Mouse (Mus musculus): Measurements from ENCODE around the gene Ywhae. TPM values are rescaled to one million over a fixed set of nuclear protein-coding genes. Genes with fewer than 3 reads are reported as not detected.

Gene Ywhae
- polyA plus RNA-seq, 1 experiment from 2014 or later, result 1,417 TPM

DNA sequence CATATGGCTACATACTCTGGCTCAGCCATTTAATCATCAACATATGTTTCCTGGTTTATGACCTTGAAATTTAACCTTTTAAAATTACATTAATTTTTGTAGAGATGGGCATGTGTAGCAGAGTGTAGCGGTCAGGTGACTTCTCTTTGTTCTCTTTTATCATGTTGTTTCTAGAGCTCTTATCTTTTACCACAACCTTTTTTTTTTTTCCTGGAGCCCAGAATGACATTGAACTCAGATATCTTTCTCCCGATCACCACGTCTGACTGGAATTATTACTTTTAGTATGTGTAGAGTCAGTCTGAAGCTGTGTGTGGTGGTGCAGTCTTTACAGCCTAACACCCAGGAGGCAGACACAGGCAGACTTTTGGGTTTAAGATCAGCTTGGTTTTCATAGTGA, 8.9 kb downstream of the Ywhae start:
- no peak overlapping the region for H3K4me3 ChIP-seq
- ATAC-seq (replicated peaks), result no peak
- no peak overlapping the region for H3K9ac ChIP-seq (replicated peaks)
- 87% methylated on average over 3 of the region's 3 CpGs for WGBS
- no peak overlapping the region for H3K27ac ChIP-seq (replicated peaks)
- peaks cover 11% of the 10 kb centered on the region; the same call in 1 of the 2 replicates for H3K36me3 ChIP-seq
- peaks cover 40% of the 10 kb centered on the region for H3K4me1 ChIP-seq
- no peaks in the 10 kb centered on the region for H3K9me3 ChIP-seq
- H3K27me3 ChIP-seq, result no peaks in the 10 kb centered on the region
- H3K4me2 ChIP-seq (replicated peaks), result no peak overlapping the region

DNA sequence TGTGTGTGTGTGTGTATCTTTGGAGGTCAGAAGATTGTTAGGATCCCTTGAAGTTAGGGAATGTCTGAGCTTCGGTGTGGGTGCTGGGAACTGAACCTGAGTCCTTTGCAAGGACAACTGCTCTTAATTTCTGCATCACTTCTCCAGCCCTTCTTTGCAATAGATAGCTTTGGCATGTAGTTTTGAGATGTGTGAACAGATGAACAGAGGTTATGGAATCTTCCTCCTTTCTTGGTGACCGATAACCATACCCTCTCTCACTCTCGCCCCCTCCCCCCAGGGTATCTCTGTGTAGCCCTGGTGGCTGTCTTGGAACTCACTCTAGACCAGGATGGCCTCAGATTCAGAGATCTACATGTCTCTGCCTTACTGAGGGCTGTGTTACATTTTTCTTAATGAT, 12.1 kb downstream of the Ywhae start:
- no peaks in the 10 kb centered on the region for H3K27me3 ChIP-seq
- H3K36me3 ChIP-seq, result no peaks in the 10 kb centered on the region
- H3K4me3 ChIP-seq, result no peak overlapping the region
- no peak overlapping the region for H3K9ac ChIP-seq (replicated peaks)
- H3K9me3 ChIP-seq, result no peaks in the 10 kb centered on the region
- WGBS, result over 99% methylated on average over 3 of the region's 3 CpGs
- H3K4me1 ChIP-seq, result peaks cover 46% of the 10 kb centered on the region
- ATAC-seq (replicated peaks), result no peak
- no peak overlapping the region for H3K27ac ChIP-seq (replicated peaks)
- H3K4me2 ChIP-seq (replicated peaks), result no peak overlapping the region

DNA sequence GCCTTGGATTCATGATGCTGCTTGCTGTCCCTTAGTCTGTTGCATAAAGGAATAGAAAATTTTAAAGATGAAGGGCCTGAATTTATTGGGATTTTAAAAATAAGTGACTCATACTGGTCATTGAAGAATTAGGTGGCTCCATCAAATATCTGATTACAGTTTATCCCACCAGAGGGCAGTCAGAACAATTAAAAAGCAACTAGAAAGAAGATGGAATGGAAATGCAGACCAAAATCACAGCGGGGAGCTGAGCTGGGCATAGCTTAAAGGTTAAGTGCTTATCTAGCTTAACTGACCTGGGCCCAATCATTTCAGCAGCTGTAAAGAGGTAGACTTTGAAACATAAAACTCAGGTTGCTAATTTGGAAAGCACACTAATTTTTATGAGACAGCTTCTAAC, 17.9 kb downstream of the Ywhae start:
- Histone ChIP-seq H3K27ac (replicated peaks) (no peak overlapping the region), H3K36me3 (0 out of 2 replicates have a peak, but pooled peaks cover 13% of the 10 kb centered on the region), H3K27me3 (no peaks in the 10 kb centered on the region), H3K4me3 (no peak overlapping the region), H3K4me1 (peaks cover 41% of the 10 kb centered on the region), H3K4me2 (replicated peaks) (no peak overlapping the region), H3K9ac (replicated peaks) (no peak overlapping the region), H3K9me3 (no peaks in the 10 kb centered on the region)
- 83% methylated on average over 1 of the region's 1 CpGs for WGBS
- ATAC-seq (replicated peaks), result no peak

DNA sequence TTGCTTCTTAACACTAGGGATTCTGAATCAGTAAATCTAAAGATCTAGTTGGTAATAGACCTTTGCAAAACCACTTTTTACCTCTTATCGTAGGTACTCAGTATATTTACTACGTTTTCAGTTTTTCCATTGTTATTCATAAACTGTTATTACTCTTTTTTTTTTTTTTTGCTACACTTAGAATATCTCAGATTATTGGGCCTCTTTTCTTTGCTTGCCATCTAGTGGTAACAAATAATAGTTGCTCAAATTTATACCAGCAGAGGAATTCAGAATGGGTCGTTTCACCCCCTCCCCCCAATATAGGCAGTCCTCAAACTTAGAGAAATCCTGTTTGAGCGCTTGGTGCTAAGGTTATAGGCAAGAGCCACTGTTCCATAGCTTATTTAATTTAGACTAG, 18.4 kb downstream of the Ywhae start:
- 78% methylated on average over 4 of the region's 4 CpGs for WGBS
- Histone ChIP-seq H3K9ac (replicated peaks) (no peak overlapping the region), H3K27ac (replicated peaks) (no peak overlapping the region), H3K36me3 (peaks cover 17% of the 10 kb centered on the region; the same call in 1 of the 2 replicates), H3K9me3 (no peaks in the 10 kb centered on the region), H3K4me1 (peaks cover 41% of the 10 kb centered on the region), H3K27me3 (no peaks in the 10 kb centered on the region), H3K4me3 (no peak overlapping the region), H3K4me2 (replicated peaks) (no peak overlapping the region)
- ATAC-seq (replicated peaks), result no peak

DNA sequence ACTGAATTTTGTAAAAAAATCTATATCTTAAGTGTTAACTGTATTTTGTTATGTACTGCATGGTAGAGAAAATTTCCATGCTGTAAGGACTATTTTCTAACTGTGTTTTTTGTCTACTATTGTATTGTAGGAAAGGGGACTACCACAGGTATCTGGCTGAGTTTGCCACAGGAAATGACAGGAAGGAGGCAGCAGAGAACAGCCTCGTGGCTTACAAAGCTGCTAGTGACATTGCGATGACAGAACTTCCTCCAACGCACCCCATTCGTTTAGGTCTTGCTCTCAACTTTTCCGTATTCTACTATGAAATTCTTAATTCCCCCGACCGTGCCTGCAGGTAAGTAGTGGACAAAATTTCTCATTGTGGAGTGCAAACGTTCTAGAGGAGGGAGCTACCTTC, 24.0 kb downstream of the Ywhae start:
- peaks cover 5% of the 10 kb centered on the region for H3K4me1 ChIP-seq
- H3K9ac ChIP-seq (replicated peaks), result no peak overlapping the region
- H3K4me3 ChIP-seq, result no peak overlapping the region
- no peak overlapping the region for H3K4me2 ChIP-seq (replicated peaks)
- peaks cover 63% of the 10 kb centered on the region for H3K36me3 ChIP-seq
- 92% methylated on average over 8 of the region's 8 CpGs for WGBS
- no peak for ATAC-seq (replicated peaks)
- H3K9me3 ChIP-seq, result no peaks in the 10 kb centered on the region
- no peak overlapping the region for H3K27ac ChIP-seq (replicated peaks)
- no peaks in the 10 kb centered on the region for H3K27me3 ChIP-seq

DNA sequence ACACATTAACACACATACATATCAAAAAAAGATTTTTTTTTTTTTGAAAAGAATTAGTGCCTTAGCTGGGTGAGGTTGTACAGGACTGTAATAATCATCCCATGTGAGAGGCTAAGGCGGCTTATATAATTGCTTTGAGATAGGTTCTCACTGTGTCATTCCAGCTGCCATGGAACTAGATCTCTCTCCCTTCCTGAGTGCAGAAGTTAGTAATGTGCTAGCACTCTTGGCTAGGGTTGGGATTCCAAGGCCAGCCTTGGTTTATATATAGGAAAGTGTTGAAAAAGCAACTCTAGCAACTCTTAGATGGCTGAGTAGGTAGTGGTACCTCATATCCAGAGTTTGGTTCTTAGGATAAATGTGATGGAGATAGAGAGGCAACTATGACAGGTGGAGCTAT, 25.9 kb downstream of the Ywhae start:
- no peak overlapping the region for H3K4me2 ChIP-seq (replicated peaks)
- H3K9me3 ChIP-seq, result no peaks in the 10 kb centered on the region
- no peak overlapping the region for H3K27ac ChIP-seq (replicated peaks)
- H3K4me3 ChIP-seq, result no peak overlapping the region
- H3K4me1 ChIP-seq, result no peaks in the 10 kb centered on the region
- H3K9ac ChIP-seq (replicated peaks), result no peak overlapping the region
- 95% methylated on average over 1 of the region's 1 CpGs for WGBS
- no peak for ATAC-seq (replicated peaks)
- H3K36me3 ChIP-seq, result peaks cover 68% of the 10 kb centered on the region
- no peaks in the 10 kb centered on the region for H3K27me3 ChIP-seq

DNA sequence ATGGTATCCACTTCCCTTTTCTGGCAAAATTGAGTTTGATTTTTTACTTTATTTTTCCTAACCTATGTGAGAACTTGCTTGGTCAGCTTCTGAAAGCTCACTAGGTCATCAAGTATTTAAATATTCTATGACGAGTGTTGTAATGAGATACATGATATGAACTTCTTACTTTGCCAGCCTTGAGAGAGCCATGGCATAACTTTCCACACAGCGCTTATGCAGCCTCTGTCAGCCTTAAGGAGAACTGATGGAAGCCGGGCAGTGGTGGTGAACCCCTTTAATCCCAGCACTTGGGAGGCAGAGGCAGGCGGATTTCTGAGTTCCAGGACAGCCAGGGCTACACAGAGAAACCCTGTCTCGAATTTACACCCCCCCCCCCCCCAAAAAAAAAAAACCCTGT, 28.1 kb downstream of the Ywhae start:
- H3K9me3 ChIP-seq, result no peaks in the 10 kb centered on the region
- peaks cover 77% of the 10 kb centered on the region for H3K36me3 ChIP-seq
- no peak overlapping the region for H3K27ac ChIP-seq (replicated peaks)
- H3K9ac ChIP-seq (replicated peaks), result no peak overlapping the region
- ATAC-seq (replicated peaks), result no peak
- H3K4me1 ChIP-seq, result no peaks in the 10 kb centered on the region
- H3K27me3 ChIP-seq, result no peaks in the 10 kb centered on the region
- no peak overlapping the region for H3K4me3 ChIP-seq
- 91% methylated on average over 5 of the region's 5 CpGs for WGBS
- H3K4me2 ChIP-seq (replicated peaks), result no peak overlapping the region

DNA sequence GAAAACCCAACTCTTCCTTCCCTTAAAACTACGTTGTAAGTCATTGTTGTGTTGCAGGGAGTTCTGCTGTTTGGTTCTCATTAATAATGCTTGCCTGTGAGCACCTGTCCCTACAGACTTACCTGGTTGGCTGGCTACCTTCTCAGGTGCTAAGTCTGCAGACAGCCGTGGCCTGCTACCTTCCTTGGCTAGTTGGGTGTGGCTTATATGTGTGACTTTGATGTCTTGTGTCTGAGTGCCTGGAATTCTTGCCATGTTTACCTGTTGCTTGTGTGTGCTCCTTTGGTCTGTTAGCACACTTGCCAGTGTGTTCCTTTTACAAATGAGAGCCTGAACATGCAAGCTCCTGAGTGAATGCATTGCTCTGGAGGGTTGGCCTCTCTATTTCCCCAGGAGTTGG, 30.0 kb downstream of the Ywhae start:
- Histone ChIP-seq H3K36me3 (peaks cover 80% of the 10 kb centered on the region), H3K4me1 (no peaks in the 10 kb centered on the region), H3K27me3 (no peaks in the 10 kb centered on the region), H3K27ac (replicated peaks) (no peak overlapping the region), H3K9ac (replicated peaks) (no peak overlapping the region), H3K9me3 (no peaks in the 10 kb centered on the region), H3K4me3 (no peak overlapping the region), H3K4me2 (replicated peaks) (no peak overlapping the region)
- no peak for ATAC-seq (replicated peaks)
- 84% methylated on average over 2 of the region's 2 CpGs for WGBS

DNA sequence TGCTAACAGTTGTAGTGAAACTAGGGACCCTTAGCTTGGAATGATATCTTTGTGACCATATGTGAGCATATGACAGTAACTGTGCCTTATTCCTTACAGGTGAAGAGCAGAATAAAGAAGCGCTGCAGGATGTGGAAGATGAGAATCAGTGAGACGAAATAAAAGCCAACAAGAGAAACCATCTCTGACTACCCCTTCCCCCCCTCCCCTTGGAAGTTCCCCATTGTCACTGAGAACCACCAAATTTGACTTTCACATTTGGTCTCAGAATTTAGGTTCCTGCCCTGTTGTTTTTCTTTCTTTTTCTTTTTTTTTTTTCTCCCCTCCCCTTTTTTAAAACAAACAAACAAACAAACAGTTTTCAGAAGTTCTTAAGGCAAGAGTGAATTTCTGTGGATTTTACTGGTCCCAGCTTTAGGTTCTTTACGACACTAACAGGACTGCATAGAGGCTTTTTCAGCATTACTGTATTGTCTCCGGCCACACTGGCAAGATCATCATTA, 31.9 kb downstream of the Ywhae start:
- Histone ChIP-seq H3K36me3 (peaks cover 64% of the 10 kb centered on the region), H3K4me3 (no peak overlapping the region), H3K4me2 (replicated peaks) (no peak overlapping the region), H3K4me1 (peaks cover 7% of the 10 kb centered on the region; the same call in 1 of the 2 replicates), H3K9ac (replicated peaks) (no peak overlapping the region), H3K27ac (replicated peaks) (no peak overlapping the region), H3K9me3 (no peaks in the 10 kb centered on the region), H3K27me3 (no peaks in the 10 kb centered on the region)
- WGBS, result 85% methylated on average over 4 of the region's 4 CpGs
- ATAC-seq (replicated peaks), result no peak

DNA sequence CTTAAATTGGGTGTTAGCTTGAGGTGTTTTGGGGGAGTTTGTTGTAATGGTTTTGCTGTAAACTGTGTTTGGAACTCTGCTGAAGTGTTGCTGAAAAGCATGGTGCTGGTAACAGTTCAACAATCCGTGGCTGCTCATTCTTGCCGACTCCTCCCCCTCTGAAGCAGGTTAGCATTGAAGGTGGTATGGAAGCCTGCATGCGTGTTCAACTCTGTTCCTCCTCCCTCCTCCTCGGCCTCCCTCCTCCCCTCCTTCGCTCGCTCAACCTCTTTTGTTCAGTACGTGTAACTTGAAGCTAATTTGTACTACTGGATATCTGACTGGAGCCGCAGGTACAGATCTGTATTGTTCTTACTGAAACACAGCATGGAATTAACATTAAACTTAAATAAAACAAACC, 32.5 kb downstream of the Ywhae start:
- no peak overlapping the region for H3K4me2 ChIP-seq (replicated peaks)
- H3K4me3 ChIP-seq, result no peak overlapping the region
- H3K4me1 ChIP-seq, result peaks cover 8% of the 10 kb centered on the region; the same call in 1 of the 2 replicates
- H3K27ac ChIP-seq (replicated peaks), result no peak overlapping the region
- no peaks in the 10 kb centered on the region for H3K27me3 ChIP-seq
- H3K36me3 ChIP-seq, result peaks cover 58% of the 10 kb centered on the region
- WGBS, result 77% methylated on average over 8 of the region's 8 CpGs
- H3K9ac ChIP-seq (replicated peaks), result no peak overlapping the region
- no peaks in the 10 kb centered on the region for H3K9me3 ChIP-seq
- no peak for ATAC-seq (replicated peaks)

DNA sequence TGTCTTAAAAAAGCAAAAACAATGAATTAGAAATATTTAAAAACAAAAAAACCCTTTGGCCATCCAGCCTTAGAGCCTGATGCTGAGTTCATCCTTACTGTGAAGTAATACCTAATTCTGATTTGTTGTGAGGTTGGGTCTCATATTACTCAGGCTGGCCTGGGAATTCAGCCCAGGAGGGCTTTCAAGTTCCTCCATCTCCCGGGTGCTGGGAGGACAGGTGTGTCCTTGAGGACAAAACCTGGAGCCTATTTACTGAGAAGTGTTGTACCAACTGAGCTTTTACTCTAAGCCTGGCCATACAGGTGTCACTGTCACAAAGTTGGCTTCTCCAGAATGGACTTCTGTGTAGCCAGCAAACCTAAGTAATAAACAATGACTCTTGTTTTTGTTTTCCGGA, 34.3 kb downstream of the Ywhae start:
- ATAC-seq (replicated peaks), result no peak

DNA sequence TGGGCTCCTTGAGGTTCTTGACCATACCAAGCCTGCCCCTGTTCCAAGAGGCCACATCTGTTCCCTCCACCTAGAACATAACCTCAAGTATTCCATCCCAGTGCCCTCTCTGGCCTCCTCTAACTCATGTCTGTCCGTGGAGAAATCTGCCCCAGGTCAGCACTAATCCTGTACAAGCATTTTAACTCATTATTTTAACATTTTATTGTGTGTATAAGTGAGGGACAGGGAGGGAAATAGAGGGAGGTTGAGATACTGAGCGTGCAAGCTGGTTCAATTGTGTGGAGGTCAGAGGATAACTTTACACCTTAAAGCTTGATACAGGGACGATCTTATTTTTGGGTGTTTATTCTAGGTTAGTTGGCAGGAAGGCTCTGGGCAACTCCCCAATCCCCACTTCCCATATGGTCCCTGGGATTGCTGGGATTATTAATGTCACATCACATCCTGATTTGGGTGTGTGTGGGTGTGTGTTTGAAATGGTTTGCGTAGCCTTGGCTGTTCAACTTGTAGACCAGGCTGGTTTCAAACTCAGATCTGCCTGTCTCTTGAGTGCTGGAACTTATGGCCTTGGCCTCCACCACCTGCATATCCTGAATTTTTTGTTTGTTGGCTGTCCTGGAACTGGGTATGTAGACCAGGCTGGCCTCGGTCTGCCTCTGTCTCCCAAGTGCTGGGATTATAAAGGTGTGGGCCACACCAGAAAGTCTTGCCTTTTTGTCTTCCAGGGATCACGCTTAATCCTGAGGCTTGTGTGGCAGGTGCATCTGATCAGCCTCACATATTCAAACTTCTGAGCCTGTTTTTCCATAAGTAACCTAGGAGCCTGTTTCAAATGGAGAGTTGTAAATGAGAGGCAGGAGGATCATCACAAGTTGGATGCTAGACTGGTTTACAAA, 35.7 kb downstream of the Ywhae start:
- WGBS, result 55% methylated on average over 6 of the region's 6 CpGs
- no peak for ATAC-seq (replicated peaks)

More for the DNA sequence above, 34.3 kb downstream of the Ywhae start:
- no peaks in the 10 kb centered on the region for H3K9me3 ChIP-seq
- peaks cover 46% of the 10 kb centered on the region for H3K36me3 ChIP-seq
- H3K4me3 ChIP-seq, result no peak overlapping the region
- no peak overlapping the region for H3K27ac ChIP-seq (replicated peaks)
- peaks cover 8% of the 10 kb centered on the region; the same call in 1 of the 2 replicates for H3K4me1 ChIP-seq
- H3K4me2 ChIP-seq (replicated peaks), result no peak overlapping the region
- WGBS, result 62% methylated on average over 2 of the region's 2 CpGs
- no peak overlapping the region for H3K9ac ChIP-seq (replicated peaks)
- no peaks in the 10 kb centered on the region for H3K27me3 ChIP-seq

More for the DNA sequence above, 35.7 kb downstream of the Ywhae start:
- H3K27me3 ChIP-seq, result no peaks in the 10 kb centered on the region
- H3K36me3 ChIP-seq, result peaks cover 38% of the 10 kb centered on the region
- H3K4me2 ChIP-seq (replicated peaks), result no peak overlapping the region
- no peak overlapping the region for H3K4me3 ChIP-seq
- no peak overlapping the region for H3K27ac ChIP-seq (replicated peaks)
- H3K9ac ChIP-seq (replicated peaks), result no peak overlapping the region
- peaks cover 8% of the 10 kb centered on the region; the same call in 1 of the 2 replicates for H3K4me1 ChIP-seq
- no peaks in the 10 kb centered on the region for H3K9me3 ChIP-seq
